Mouse (Mus musculus): Measurements from ENCODE around the gene Hoxc8.

DNA sequence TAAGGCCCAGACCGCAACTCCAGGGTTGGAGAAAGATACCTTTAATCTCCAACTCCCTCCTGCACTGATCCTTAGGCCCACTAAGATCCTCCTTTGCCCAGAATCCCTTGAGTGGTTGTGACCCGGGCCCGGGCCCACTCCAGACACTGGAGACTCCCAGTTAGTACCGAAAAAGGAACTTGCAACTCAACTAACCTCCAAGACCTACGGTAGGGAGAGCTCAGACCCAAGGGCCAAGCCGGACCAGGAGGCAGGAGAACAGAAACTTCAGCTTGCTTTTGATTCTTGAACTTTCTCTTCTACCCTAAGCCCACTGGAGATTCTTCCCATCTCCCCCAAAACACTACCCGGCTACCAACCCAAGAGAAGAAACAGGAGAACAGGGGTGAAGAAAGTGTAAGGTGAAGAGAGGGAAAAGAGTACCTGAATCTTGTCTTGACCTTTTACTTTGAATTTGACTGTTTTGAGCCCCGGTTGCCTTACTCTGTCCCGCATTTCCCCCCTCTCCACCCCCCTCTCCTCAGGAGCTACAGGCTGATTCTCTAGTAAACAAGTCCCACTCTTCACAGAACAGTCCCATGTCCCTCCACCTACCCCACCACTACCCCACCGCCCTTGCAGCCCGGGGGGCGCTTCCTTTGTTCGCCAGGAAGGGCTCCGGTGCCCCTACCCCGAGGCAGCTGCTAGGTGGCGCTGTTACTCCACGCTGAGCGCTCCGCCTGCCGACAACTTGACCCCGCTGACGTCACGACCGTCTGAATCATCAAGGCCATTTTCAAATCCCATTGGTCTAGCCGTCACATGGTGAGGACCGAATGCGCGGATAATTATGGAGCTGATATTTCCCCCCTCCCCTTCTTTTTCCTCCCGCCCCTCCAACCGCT, 24.3 kb upstream of the Hoxc8 start:
- TF ChIP-seq POLR2A (IDR thresholded peaks at IDR 0.05; ENCODE audit: extremely low read depth, insufficient read depth, low read length) (no peak), CTCF (IDR thresholded peaks at IDR 0.05; ENCODE audit: extremely low read depth, insufficient read depth, low read length) (no peak)
